Mouse (Mus musculus): Measurements from ENCODE around the gene Dnajc19. TPM values are rescaled to one million over a fixed set of nuclear protein-coding genes. Genes with fewer than 3 reads are reported as not detected.
A peak's percentile ranks its signal among the peaks of the same experiment; 100 is the strongest.

Gene Dnajc19
- total RNA-seq (2021) = 100 to 1,000 TPM; 136 to 139 TPM
- long read RNA-seq, experiment 1, transcript Dnajc19-202 (6 exons, 659 nt) = major isoform, 145 of 179 reads
- long read RNA-seq, experiment 1, partial matches to known transcripts = 0 of 179 reads
- long read RNA-seq, experiment 1, other reads (novel, unspliced or antisense) = 27 of 179 reads
- long read RNA-seq, experiment 2, transcript Dnajc19-202 (6 exons, 659 nt) = major isoform, 129 of 149 reads
- long read RNA-seq, experiment 2, partial matches to known transcripts = 0 of 149 reads
- long read RNA-seq, experiment 2, other reads (novel, unspliced or antisense) = 18 of 149 reads

DNA sequence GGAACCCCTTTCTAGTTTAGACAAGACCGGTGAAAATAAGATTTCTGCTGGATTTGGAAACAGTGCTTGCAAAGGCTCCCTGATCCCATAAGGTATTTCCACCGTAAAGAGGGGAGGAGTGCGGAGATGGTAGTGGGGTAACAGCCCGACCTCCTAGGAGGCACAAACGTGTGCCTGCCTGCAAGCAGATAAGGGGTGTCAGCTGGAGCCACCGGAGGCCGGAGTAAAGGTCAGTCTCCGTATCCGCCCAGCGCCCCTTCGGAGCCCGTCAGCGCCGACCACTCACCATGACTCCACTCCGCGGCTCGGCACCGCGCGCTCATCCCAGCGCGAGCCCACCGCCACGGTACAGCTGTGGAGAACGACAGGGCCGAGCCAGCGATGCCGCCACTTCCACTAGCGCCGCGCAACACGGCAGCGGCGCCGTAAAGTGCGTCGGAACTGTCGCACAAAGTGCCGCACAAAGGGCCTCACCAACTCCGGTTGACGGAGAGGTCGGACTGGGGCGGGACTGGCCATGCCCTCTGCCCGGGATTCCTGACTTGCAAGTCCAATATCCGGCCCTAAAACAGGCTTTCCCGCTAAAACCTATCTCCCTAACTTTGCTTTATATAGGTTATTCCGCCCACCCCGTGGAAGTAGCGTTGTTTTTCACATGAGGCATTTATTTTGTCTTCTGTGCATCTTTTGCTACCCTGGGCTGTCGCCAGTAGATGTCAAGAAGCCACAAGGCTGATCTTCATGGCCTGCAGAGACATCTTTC, at the start of gene Dnajc19:
Dnajc19 (minus strand) TSS at position 422 of the 763 bp plus-strand sequence.
- TF ChIP-seq CTCF (IDR thresholded peaks at IDR 0.05) = no peak
- Histone ChIP-seq H3K4me3 (peak within 1 kb of the TSS; percentile 76), H3K27ac (peak within 1 kb of the TSS; percentile 91)
- peak; percentile 95 for DNase-seq
- intact Hi-C loops (cut with DNase I) = loop anchor here (5.0 to 10.0 kb wide), 3 partner anchors 104 to 1674 kb away; partner anchors contain the start of gene Atp11b

DNA sequence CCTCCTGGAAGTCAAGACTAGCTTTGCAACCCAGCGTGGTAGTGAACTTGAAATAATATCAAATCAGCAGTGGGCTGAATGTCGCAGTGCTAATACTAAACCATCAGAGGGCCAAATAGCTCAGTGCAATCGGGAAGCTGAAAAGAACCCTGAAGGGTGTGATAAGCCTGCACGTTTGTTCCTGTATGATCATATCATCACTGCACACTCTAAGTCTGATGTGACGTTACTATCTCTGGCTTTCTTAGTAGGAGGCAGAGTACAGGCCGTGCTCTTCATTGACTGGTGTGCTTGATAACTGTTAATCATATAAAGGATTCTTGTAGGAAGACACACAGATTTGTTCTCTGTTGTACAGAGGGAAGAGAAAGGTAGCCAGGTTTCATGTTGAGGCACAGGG, 48.8 kb upstream of the Dnajc19 start:
- intact Hi-C loops (cut with DNase I) = no loop called here
- no peak overlapping the region for H3K27ac ChIP-seq
- H3K4me3 ChIP-seq = no peak overlapping the region

DNA sequence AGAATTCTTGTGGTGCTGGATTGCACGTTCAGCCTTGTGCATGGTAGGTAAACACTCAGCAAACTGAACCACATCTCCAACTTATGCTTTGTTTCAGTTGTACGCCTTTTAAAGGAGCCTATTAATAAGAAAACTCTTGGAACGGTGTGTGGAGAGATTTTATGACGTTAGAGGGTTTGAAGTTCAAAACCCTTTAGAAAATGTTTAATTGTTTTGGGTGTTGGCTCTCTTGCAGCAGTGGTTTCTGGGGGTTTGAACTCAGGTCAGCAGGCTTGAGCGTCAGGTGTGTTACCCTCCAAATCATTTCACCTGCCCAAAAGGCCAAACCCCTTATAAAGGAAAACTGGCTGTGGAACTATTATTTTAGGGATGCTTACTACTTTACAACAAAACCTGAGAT, 40.2 kb upstream of the Dnajc19 start:
- intact Hi-C loops (cut with DNase I) = no loop called here
- DNase-seq = no peak
- TF ChIP-seq CTCF (IDR thresholded peaks at IDR 0.05) = no peak
- no peak overlapping the region for H3K27ac ChIP-seq
- H3K4me3 ChIP-seq = no peak overlapping the region

More for the DNA sequence above, 48.8 kb upstream of the Dnajc19 start:
- TF ChIP-seq CTCF (IDR thresholded peaks at IDR 0.05) = no peak
- no peak for DNase-seq

DNA sequence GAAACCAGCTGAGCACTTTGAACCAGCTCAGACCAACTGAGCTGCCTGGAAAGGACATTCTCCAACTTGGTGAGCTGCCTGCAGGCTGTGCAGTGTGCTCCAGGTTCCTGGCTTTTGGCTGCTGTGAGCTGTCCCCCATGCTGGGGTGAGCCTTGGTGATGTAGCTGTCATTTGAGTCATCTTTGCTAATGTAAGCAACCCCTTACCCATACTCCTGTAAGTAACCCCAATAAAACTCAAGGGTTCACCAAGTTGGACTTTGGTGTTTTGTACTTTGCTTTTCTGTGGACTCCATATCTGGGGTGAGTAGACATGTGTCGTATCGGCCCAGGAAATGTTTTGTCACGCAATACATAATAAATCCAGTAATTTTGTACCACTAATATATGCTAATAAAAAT, 39.7 kb upstream of the Dnajc19 start:
- intact Hi-C loops (cut with DNase I) = no loop called here
- H3K27ac ChIP-seq = no peak overlapping the region
- no peak for DNase-seq
- H3K4me3 ChIP-seq = no peak overlapping the region
- TF ChIP-seq CTCF (IDR thresholded peaks at IDR 0.05) = no peak

DNA sequence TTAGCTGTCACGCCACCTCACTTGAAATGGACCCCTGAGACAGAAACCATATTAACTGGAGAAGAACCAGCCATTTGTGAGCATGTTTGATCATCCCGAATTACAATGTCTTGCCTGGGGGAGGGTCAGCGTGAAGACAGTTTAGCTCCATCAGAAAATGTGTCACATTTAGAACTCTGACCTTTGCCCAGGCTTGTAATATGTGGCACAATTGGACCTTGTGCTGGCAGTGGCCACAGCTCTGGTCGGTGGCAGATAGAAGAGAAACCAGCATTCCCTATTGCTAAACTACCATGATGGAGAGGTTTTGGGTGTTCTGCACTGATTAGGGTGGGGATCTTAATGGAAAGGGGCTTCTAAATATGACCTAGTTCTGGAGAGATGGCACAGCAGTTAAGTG, 38.7 kb upstream of the Dnajc19 start:
- Histone ChIP-seq H3K4me3 (no peak overlapping the region), H3K27ac (no peak overlapping the region)
- DNase-seq = no peak
- TF ChIP-seq CTCF (IDR thresholded peaks at IDR 0.05) = no peak
- intact Hi-C loops (cut with DNase I) = no loop called here

DNA sequence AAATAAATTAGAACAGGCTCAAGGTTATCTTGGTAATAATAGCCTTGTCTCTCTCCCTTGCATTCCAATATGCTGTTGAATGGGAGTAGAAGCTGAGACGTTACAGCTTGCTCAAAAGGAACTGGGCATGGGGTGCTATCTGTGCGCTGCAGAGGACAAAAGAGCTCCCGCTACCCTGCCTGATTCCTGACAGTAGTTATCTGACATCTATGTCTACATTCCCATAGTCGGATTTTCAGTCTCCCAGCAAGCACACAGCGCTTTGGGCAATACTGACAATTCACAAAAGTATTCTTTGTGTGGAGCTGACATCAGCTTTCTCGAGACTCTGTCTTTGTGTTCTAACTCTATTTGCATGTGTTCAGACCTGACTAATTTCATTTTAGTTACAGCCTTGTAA, 34.7 kb upstream of the Dnajc19 start:
- no peak for DNase-seq
- TF ChIP-seq CTCF (IDR thresholded peaks at IDR 0.05) = no peak
- Histone ChIP-seq H3K4me3 (no peak overlapping the region), H3K27ac (no peak overlapping the region)
- intact Hi-C loops (cut with DNase I) = no loop called here

DNA sequence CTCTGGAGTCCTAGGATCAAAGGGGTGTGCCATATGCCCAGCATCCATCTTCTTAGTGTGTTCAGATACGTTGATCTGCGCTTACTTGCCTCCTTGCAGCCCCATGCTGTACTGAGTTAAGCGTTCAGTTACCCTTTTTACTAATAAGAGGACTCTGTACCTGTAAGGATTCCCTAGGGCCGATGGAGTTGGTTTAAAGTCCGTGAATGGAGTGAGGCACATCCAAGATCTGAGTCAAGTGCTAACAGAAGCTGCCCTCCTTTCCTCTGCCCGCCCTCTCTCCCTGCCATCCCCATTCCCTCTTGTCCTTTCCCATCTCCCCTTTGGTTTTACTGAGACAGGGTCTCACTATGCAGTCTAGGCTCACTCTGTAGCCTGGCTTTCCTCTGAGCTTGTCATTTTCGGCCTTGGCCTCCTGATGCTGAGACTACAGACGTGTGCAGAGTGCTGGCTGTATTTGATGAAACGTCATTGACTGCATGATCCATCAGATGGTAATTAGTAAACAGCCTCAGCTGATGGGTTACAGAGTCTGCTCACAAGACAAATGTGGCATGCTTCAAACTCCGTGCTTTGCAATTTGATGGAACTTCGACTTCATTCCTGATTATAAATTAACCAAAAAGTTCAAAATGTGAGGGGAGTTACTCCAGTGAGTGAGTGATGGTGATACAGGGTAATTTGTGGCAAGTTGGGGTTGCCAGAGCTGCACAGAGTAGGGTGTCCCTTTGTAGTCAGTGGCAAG, 31.0 kb upstream of the Dnajc19 start:
- Histone ChIP-seq H3K4me3 (no peak overlapping the region), H3K27ac (no peak overlapping the region)
- no peak for TF ChIP-seq CTCF (IDR thresholded peaks at IDR 0.05)
- intact Hi-C loops (cut with DNase I) = no loop called here
- no peak for DNase-seq

DNA sequence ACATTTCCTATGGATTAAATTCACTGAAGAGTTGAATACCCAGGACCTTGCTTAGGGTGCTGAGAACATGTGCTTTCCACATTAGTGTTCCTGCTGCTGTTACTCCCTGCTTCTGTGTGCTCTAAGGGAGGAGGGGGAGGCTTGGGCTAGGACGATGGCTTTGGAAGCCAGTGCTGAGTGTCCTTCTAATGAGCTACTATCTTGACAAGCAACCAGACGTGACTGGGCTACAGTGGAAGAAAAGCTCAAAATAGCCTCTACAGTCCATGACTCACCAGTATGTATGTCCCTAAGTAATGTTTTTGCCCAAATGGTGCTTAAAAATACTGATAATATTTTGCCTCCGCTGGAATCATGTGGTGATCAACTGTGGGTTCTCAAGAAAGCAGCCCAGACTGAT, 26.5 kb upstream of the Dnajc19 start:
- no peak for DNase-seq
- Histone ChIP-seq H3K4me3 (no peak overlapping the region), H3K27ac (no peak overlapping the region)
- intact Hi-C loops (cut with DNase I) = no loop called here
- no peak for TF ChIP-seq CTCF (IDR thresholded peaks at IDR 0.05)

DNA sequence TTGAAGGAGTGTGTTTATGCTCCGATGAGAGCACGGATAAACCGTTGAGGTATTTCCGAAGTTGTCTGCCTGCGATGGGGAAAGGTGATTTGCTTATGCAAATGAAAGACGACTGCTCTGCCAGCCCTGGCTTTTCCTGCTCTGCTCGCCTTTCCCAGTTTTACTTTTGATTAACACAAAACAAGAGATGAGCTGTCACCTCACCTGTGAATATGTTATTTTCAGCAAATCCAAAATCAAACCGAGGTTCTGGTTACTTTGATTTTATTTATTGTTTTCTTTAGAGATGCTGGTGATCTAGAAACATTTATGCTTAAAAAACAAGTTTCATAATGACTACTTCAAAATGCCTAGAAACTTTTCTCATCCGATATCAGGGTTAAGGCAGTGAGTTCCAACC, 25.3 kb upstream of the Dnajc19 start:
- intact Hi-C loops (cut with DNase I) = no loop called here
- DNase-seq = no peak
- TF ChIP-seq CTCF (IDR thresholded peaks at IDR 0.05) = no peak
- Histone ChIP-seq H3K4me3 (no peak overlapping the region), H3K27ac (no peak overlapping the region)

DNA sequence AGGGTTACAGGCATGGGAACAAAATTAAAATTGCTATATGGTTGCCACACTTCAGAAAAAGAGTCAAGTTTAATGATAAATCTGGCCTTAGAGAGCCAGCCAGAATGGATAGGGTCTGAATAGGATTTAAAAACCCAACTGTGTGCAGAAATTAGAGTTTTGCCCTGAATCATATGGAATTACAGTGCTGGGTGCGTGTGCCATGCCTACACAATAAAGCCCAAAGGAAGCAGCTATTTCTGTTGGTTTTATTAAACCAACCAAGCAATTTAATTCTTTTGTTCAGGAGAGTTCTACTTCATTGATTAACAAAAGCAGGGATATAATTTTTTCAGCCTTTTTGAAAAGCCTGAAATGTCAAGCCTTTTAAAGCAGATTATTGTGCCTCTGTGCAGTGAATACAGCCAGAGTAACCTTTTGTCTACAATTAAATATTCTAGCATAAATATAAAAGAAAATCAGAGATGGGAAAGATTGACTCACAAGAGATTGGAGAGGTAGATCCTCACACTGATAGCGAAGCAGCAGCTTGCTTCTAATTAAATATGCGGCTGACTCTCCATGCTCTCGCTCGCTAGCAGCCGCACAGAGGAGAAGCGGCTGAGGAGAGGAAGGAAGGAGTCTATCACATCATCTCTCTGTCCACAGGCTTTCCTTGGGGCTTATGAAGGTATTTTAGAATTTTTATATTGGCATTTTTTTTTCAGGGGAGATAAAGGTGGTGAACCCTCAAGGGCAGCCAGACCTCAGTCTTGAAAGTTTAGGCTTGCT, 23.0 kb upstream of the Dnajc19 start:
- intact Hi-C loops (cut with DNase I) = no loop called here
- DNase-seq = no peak
- H3K4me3 ChIP-seq = no peak overlapping the region
- TF ChIP-seq CTCF (IDR thresholded peaks at IDR 0.05) = no peak
- H3K27ac ChIP-seq = no peak overlapping the region

DNA sequence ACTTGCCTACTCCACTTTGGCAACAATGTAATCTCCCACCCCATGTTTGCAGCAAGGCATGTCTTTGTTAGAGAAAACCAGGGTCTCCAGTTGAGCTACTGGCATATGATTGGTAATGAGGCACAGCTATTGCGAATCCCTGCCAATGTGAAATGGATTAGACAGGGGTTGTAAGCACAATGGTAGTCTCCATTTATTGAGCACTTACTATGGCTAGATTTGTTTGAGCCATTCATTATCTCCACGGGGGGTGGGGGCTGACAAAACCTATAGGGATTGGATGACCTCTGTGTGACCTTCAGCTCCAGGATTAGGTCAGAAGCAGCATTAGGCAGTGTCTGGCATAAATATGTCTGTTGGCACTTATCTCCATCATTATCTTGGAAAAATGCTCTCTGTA, 21.8 kb upstream of the Dnajc19 start:
- intact Hi-C loops (cut with DNase I) = no loop called here
- Histone ChIP-seq H3K4me3 (no peak overlapping the region), H3K27ac (no peak overlapping the region)
- DNase-seq = no peak
- no peak for TF ChIP-seq CTCF (IDR thresholded peaks at IDR 0.05)

DNA sequence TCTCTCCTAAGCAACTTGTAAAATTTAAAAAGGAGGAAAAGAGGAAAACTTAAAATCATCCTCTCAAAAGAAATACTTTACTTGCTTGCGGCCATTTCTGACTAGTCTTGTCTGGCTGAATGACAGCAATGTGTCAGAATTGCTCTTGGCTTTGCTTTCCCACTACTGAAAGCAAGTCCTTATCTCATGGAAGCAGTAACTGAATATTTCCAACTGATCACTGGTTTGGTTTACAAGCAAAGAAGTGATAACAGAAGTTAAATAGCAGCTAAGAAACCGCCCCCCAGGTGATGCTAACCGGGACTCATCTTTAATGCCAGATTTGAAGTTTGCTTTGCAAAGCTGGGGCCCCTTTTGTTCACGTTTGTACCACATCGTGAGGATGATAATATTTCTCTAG, 2.5 kb upstream of the Dnajc19 start:
- Histone ChIP-seq H3K27ac (no peak overlapping the region), H3K4me3 (no peak overlapping the region)
- no peak for DNase-seq
- TF ChIP-seq CTCF (IDR thresholded peaks at IDR 0.05) = no peak
- intact Hi-C loops (cut with DNase I) = loop anchor here (5.0 to 10.0 kb wide), 3 partner anchors 106 to 1671 kb away; partner anchors contain the start of gene Atp11b

Measured in gastrocnemius, adult 2 months (tissue).